Mouse (Mus musculus) brain, embryonic 14.5 days (tissue): ENCODE measurements around the gene Mgat4b.

Experiments used
- CTCF ChIP-seq: fragments of 200-500 bp; IDR thresholded peaks from 2 replicates; pipeline ENCODE4 v1.5.1; 2012; ENCODE audit warnings: inconsistent platforms, mild to moderate bottlenecking, moderate library complexity, borderline replicate concordance; ENCODE audit not compliant: insufficient read depth, insufficient read length; ENCODE audit errors: extremely low read depth
- POLR2A ChIP-seq: fragments of 200-500 bp; IDR thresholded peaks from 2 replicates; pipeline ENCODE4 v1.6.1; 2012; ENCODE audit warnings: mild to moderate bottlenecking, inconsistent platforms, borderline replicate concordance; ENCODE audit not compliant: poor library complexity, insufficient read depth, insufficient read length, severe bottlenecking; ENCODE audit errors: extremely low read depth

GRCm38 (mm10) chr11:50233993-50234392, 23.3 kb downstream of the Mgat4b start:
- TF ChIP-seq CTCF, result peak; percentile 16; the same call in 1 of the 2 replicates
- TF ChIP-seq POLR2A, result no peak
